Mouse (Mus musculus) adrenal gland, postnatal 14 days (tissue): ENCODE results near the gene Slco2a1. TPM values are rescaled to one million over a fixed set of nuclear protein-coding genes. Genes with fewer than 3 reads are reported as not detected.
A peak's percentile ranks its signal among the peaks of the same experiment; 100 is the strongest.

Experiments
- DNase-seq: peaks from one replicate; pipeline ENCODE4 v3.0.0; 2021; ENCODE audit warnings: mixed read lengths
- total RNA-seq: library from RNA; stranded (reverse); gene quantifications from 2 replicates; pipeline ENCODE4 v1.2.3, GENCODE M21; 2021

Slco2a1 gene
- total RNA-seq, 1 experiment from 2014 or later: 6.2 TPM

GRCm38 (mm10) chr9:102982376-102982775, 6.1 kb upstream of the Slco2a1 start:
- DNase-seq: no peak

- DNase-seq: peak; percentile 66
Measured at GRCm38 (mm10) chr9:102985111-102985510, 3.4 kb upstream of the Slco2a1 start.

- DNase-seq: no peak
Measured at GRCm38 (mm10) chr9:102985939-102986338, 2.6 kb upstream of the Slco2a1 start.

- no peak for DNase-seq
Measured at GRCm38 (mm10) chr9:102990306-102991133, 2.0 kb downstream of the Slco2a1 start.

- DNase-seq: no peak
Measured at GRCm38 (mm10) chr9:102991134-102991406, 2.6 kb downstream of the Slco2a1 start.

- DNase-seq: peak; percentile 56
Measured at GRCm38 (mm10) chr9:102992877-102993276, 4.4 kb downstream of the Slco2a1 start.

GRCm38 (mm10) chr9:102993764-102994163, 5.3 kb downstream of the Slco2a1 start:
- DNase-seq: no peak

GRCm38 (mm10) chr9:102995800-102996635, 7.5 kb downstream of the Slco2a1 start:
- DNase-seq: no peak

- no peak for DNase-seq
Measured at GRCm38 (mm10) chr9:103000384-103000783, 11.9 kb downstream of the Slco2a1 start.

GRCm38 (mm10) chr9:103004343-103004742, 15.8 kb downstream of the Slco2a1 start:
- no peak for DNase-seq

GRCm38 (mm10) chr9:103007699-103008078, 19.2 kb downstream of the Slco2a1 start:
- DNase-seq: peak; percentile 76

GRCm38 (mm10) chr9:103008079-103008855, 19.8 kb downstream of the Slco2a1 start:
- peak; percentile 37 for DNase-seq

- no peak for DNase-seq
Measured at GRCm38 (mm10) chr9:103010161-103010560, 21.6 kb downstream of the Slco2a1 start.

- DNase-seq: peak; percentile 81
Measured at GRCm38 (mm10) chr9:103013366-103013765, 24.9 kb downstream of the Slco2a1 start.

- no peak for DNase-seq
Measured at GRCm38 (mm10) chr9:103014686-103015085, 26.2 kb downstream of the Slco2a1 start.

GRCm38 (mm10) chr9:103024116-103024515, 35.6 kb downstream of the Slco2a1 start:
- DNase-seq: no peak

GRCm38 (mm10) chr9:103027150-103027889, 38.8 kb downstream of the Slco2a1 start:
- DNase-seq: no peak

- no peak for DNase-seq
Measured at GRCm38 (mm10) chr9:103029012-103029411, 40.5 kb downstream of the Slco2a1 start.

GRCm38 (mm10) chr9:103030041-103030440, 41.5 kb downstream of the Slco2a1 start:
- no peak for DNase-seq

- no peak for DNase-seq
Measured at GRCm38 (mm10) chr9:103031211-103031610, 42.7 kb downstream of the Slco2a1 start.

GRCm38 (mm10) chr9:103032193-103032592, 43.7 kb downstream of the Slco2a1 start:
- peak; percentile 68 for DNase-seq

GRCm38 (mm10) chr9:103033381-103033780, 44.9 kb downstream of the Slco2a1 start:
- DNase-seq: peak; percentile 37
